Mouse (Mus musculus) liver, embryonic 14.5 days (tissue): ENCODE results near the gene Slc13a5. TPM values are rescaled to one million over a fixed set of nuclear protein-coding genes. Genes with fewer than 3 reads are reported as not detected.

Experiments used
- ATAC-seq: fragments of 200-750 bp; cut with Nextera tagmentation; 2 replicates; pipeline ENCODE4 v1.8.0; 2017; ENCODE audit warnings: moderate number of reproducible peaks, mild to moderate bottlenecking, moderate library complexity; ENCODE audit not compliant: insufficient read depth
- DNase-seq, 3 experiments: peaks; one replicate each; pipeline ENCODE4 v3.0.0-alpha.2; 2012 to 2013; ENCODE audit warnings: low read depth in 3 of 3, low spot score in 3 of 3
- H3K27ac ChIP-seq: fragments of 300-500 bp; sonication (generic); 2 replicates; pipeline ENCODE4 v1.5.1; 2014; ENCODE audit warnings: moderate library complexity, mild to moderate bottlenecking, control low read depth, inconsistent platforms
- H3K27me3 ChIP-seq: fragments of 300-500 bp; sonication (generic); 2 replicates; pipeline ENCODE4 v1.6.1; 2014; ENCODE audit warnings: mild to moderate bottlenecking, low read length, moderate library complexity; ENCODE audit not compliant: control insufficient read depth, insufficient read depth
- H3K36me3 ChIP-seq: fragments of 300-500 bp; sonication (generic); replicated peaks from 2 replicates; pipeline ENCODE4 v1.6.1; 2014; ENCODE audit warnings: low read depth; ENCODE audit not compliant: control insufficient read depth, insufficient read depth
- H3K4me1 ChIP-seq, 2 experiments: fragments of 200-500 bp in 1 of 2; fragments of 300-500 bp in 1 of 2; sonication (generic) in 1 of 2; replicated peaks; 2 replicates each; pipeline ENCODE4 v1.6.1; 2012 to 2014; ENCODE audit warnings: antibody characterized with exemption in 1 of 2, inconsistent platforms in 1 of 2, low read length in 1 of 2; ENCODE audit not compliant: control insufficient read depth in 2 of 2, insufficient read depth in 2 of 2
- H3K4me2 ChIP-seq: fragments of 300-500 bp; sonication (generic); 2 replicates; pipeline ENCODE4 v1.6.1; 2014; ENCODE audit warnings: low read depth, mild to moderate bottlenecking, control low read depth, moderate library complexity
- H3K4me3 ChIP-seq, 2 experiments: fragments of 200-500 bp in 1 of 2; fragments of 300-500 bp in 1 of 2; sonication (generic) in 1 of 2; 2 replicates each; pipeline ENCODE4 v1.5.1; 2012 to 2014; ENCODE audit warnings: low read depth in 2 of 2, low read length in 2 of 2, mild to moderate bottlenecking in 2 of 2, control low read depth in 1 of 2, inconsistent platforms in 1 of 2, moderate library complexity in 1 of 2; ENCODE audit not compliant: insufficient read depth in 1 of 2
- H3K9ac ChIP-seq: fragments of 300-500 bp; sonication (generic); replicated peaks from 2 replicates; pipeline ENCODE4 v1.6.1; 2014; ENCODE audit warnings: mild to moderate bottlenecking, control low read depth, moderate library complexity
- H3K9me3 ChIP-seq: fragments of 300-500 bp; sonication (generic); 2 replicates; pipeline ENCODE4 v1.6.1; 2016; ENCODE audit warnings: low read length, mixed read lengths; ENCODE audit not compliant: control insufficient read depth
- CTCF ChIP-seq: IDR thresholded peaks from 2 replicates; pipeline ENCODE4 v1.5.1; 2016; ENCODE audit warnings: antibody characterized with exemption, low read depth, control low read depth
- EP300 ChIP-seq: IDR thresholded peaks from 2 replicates; pipeline ENCODE4 v1.6.1; 2016; ENCODE audit warnings: antibody characterized with exemption, low read depth
- WGBS: fragments of 180-500 bp; shearing (Covaris S2); extraction: QIAGEN DNeasy Blood & Tissue Kit; methylation state at CpG from one replicate; pipeline ENCODE4 v1.1.7; 2014; ENCODE audit not compliant: insufficient replicate concordance; 5-methylcytosine and 5-hydroxymethylcytosine counted together
- polyA plus RNA-seq, 2 experiments: library from polyadenylated mRNA; depleted of rRNA in 1 of 2; stranded (reverse) in 1 of 2; unstranded in 1 of 2; fragments of >200 nt; fragmentation: Nextera tagmentation in 1 of 2; extraction: Ambion mirVana in 1 of 2; gene quantifications; 2 replicates each; pipeline versions ENCODE4 v1.2.1 to v1.2.3; 2012 to 2014

Gene Slc13a5
- not detected in 2 replicates for polyA plus RNA-seq (2012; rRNA removed)
- polyA plus RNA-seq (2014; fragmentation: Nextera tagmentation; extraction: Ambion mirVana) = not detected in 2 replicates

- H3K27me3 ChIP-seq = peaks cover 29% of the 10 kb centered on the region
- no peaks in the 10 kb centered on the region for H3K4me1 ChIP-seq
- no peaks in the 10 kb centered on the region for H3K9me3 ChIP-seq
- DNase-seq (no peak), ATAC-seq (no peak)
- H3K9ac ChIP-seq = no peak within 1 kb of the TSS
- 6% methylated on average over 36 of the region's 36 CpGs for WGBS
- peak within 1 kb of the TSS; percentile 36 for H3K4me2 ChIP-seq
- TF ChIP-seq EP300 (no peak), CTCF (no peak)
- H3K36me3 ChIP-seq = no peaks in the 10 kb centered on the region
- H3K27ac ChIP-seq = no peak within 1 kb of the TSS
- peak within 1 kb of the TSS; percentile 7 to 25; a peak in 3 of 4 replicates for H3K4me3 ChIP-seq
Observed at GRCm38 (mm10) chr11:72266960-72267560, at the start of gene Slc13a5. Slc13a5 (minus strand) TSS chr11:72267222.

DNA sequence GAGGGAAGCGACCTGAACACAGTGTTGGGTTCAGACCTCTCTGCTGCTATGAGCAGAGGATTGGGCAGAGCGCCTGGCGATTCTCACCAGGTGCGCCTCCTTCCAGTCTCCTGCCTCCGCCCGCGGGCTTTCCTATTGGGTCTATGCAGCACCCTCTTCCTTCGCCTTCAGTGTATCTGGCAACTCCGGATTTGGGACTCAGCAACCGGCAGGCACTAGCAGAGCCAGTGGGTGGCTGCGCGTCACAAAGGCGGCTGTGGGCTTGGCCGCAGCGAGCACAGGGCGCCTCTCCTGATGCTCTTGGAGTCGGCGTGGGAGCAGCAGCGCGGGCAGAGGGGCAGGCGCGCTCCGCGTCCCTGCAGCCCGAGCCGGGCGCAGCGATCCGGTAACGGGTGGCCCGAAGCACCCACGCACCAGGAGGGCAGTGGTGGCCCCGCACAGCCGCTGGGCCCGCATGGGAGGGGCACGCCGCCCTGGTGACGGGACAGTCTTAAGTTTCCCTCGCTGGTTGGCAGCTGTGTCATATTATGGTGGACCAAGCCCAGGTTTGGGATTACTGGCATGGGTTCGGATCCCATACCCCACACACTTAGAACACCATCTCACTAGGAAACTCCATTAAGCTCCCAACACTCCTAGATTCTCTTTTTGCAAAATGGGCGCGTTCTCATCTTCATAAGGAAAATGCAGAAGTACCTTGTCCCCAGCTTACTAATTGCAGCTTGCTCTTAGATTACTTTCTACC is 47.3 kb upstream of the Slc13a5 start, which contains the start of gene Fbxo39:
Fbxo39 (plus strand) TSS at position 294 of the 745 bp plus-strand sequence.
- Histone ChIP-seq H3K4me1 (no peaks in the 10 kb centered on the region), H3K36me3 (no peaks in the 10 kb centered on the region), H3K9ac (no peak within 1 kb of the TSS), H3K27me3 (peaks cover 16% of the 10 kb centered on the region), H3K4me2 (no peak within 1 kb of the TSS; the same call in 1 of the 2 replicates), H3K27ac (no peak within 1 kb of the TSS), H3K9me3 (no peaks in the 10 kb centered on the region), H3K4me3 (no peak within 1 kb of the TSS)
- ATAC-seq = no peak
- TF ChIP-seq EP300 (no peak), CTCF (no peak)
- 11% methylated on average over 42 of the region's 42 CpGs for WGBS
- no peak for DNase-seq

GRCm38 (mm10) chr11:72311355-72312001 is 44.5 kb upstream of the Slc13a5 start:
- 54% methylated on average over 10 of the region's 10 CpGs for WGBS

DNA sequence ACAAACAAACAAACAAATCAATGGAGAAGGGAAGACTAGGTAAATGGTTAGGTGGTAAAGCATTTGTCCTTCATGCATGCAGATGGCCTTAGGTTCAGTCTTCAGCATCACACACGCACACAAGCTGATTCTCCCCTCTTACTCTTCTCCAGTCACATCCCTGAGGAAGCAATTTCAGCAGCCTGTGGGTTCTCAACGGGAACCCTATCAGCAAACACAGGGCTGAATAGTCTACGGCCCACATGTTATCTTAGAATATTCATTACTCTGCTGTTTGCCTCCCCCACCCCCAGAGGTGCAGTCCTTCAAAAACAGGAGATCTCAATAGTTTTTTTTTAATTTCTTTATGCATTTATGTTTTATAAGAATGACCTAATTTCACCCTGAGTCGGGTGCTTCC is 43.5 kb upstream of the Slc13a5 start:
- no peaks in the 10 kb centered on the region for H3K4me1 ChIP-seq
- H3K4me2 ChIP-seq = no peak overlapping the region
- no peaks in the 10 kb centered on the region for H3K9me3 ChIP-seq
- no peak overlapping the region for H3K27ac ChIP-seq
- ATAC-seq (no peak), DNase-seq (no peak)
- H3K9ac ChIP-seq = no peak overlapping the region
- H3K27me3 ChIP-seq = peaks cover 16% of the 10 kb centered on the region
- no peak for TF ChIP-seq CTCF
- TF ChIP-seq EP300 = no peak
- H3K36me3 ChIP-seq = no peaks in the 10 kb centered on the region
- 30% methylated on average over 4 of the region's 4 CpGs for WGBS
- H3K4me3 ChIP-seq = no peak overlapping the region

More at GRCm38 (mm10) chr11:72311355-72312001, 44.5 kb upstream of the Slc13a5 start:
- no peak overlapping the region for H3K9ac ChIP-seq
- no peak overlapping the region for H3K4me2 ChIP-seq
- DNase-seq (no peak), ATAC-seq (no peak)
- H3K4me3 ChIP-seq = no peak overlapping the region
- H3K4me1 ChIP-seq = no peaks in the 10 kb centered on the region
- H3K27ac ChIP-seq = no peak overlapping the region
- H3K27me3 ChIP-seq = peaks cover 16% of the 10 kb centered on the region
- TF ChIP-seq EP300 = no peak
- no peak for TF ChIP-seq CTCF
- no peaks in the 10 kb centered on the region for H3K36me3 ChIP-seq
- H3K9me3 ChIP-seq = no peaks in the 10 kb centered on the region

- ATAC-seq = no peak
- Histone ChIP-seq H3K9ac (no peak overlapping the region), H3K27me3 (peaks cover 2% of the 10 kb centered on the region; the same call in 1 of the 2 replicates), H3K4me3 (no peak overlapping the region), H3K4me2 (no peak overlapping the region), H3K27ac (no peak overlapping the region), H3K9me3 (no peaks in the 10 kb centered on the region), H3K4me1 (no peaks in the 10 kb centered on the region), H3K36me3 (no peaks in the 10 kb centered on the region)
- no peak for DNase-seq
- no peak for TF ChIP-seq CTCF
- TF ChIP-seq EP300 = no peak
- WGBS = 31% methylated on average over 2 of the region's 2 CpGs
Observed at GRCm38 (mm10) chr11:72308982-72309381, 42.0 kb upstream of the Slc13a5 start.
